Mouse (Mus musculus) lung, embryonic 15.5 days (tissue): ENCODE measurements at regions not wholly inside any gene's neighbourhood (a gene's known extent, or its start where the extent isn't known, plus 50 kb on each side); places are given as distances from the start of the nearest gene placed in this dataset.

ENCODE experiments used
- ATAC-seq: fragments of 200-750 bp; cut with Nextera tagmentation; 2 replicates; pipeline ENCODE4 v1.8.0; 2017; ENCODE audit warnings: moderate number of reproducible peaks, borderline replicate concordance; ENCODE audit not compliant: low FRiP score, low TSS enrichment; ENCODE audit errors: extremely low read depth
- H3K27ac ChIP-seq: fragments of 300-500 bp; sonication (generic); 2 replicates; pipeline ENCODE4 v1.5.1; 2015; ENCODE audit warnings: moderate library complexity, mild to moderate bottlenecking, inconsistent platforms
- H3K27me3 ChIP-seq: fragments of 300-500 bp; sonication (generic); 2 replicates; pipeline ENCODE4 v1.6.1; 2015; ENCODE audit warnings: inconsistent platforms
- H3K36me3 ChIP-seq: fragments of 300-500 bp; sonication (generic); 2 replicates; pipeline ENCODE4 v1.6.1; 2015; ENCODE audit warnings: inconsistent platforms
- H3K4me1 ChIP-seq: fragments of 300-500 bp; sonication (generic); 2 replicates; pipeline ENCODE4 v1.6.1; 2015; ENCODE audit warnings: inconsistent platforms
- H3K4me2 ChIP-seq: fragments of 300-500 bp; sonication (generic); 2 replicates; pipeline ENCODE4 v1.6.1; 2015; ENCODE audit warnings: inconsistent platforms, mild to moderate bottlenecking, moderate library complexity
- H3K4me3 ChIP-seq: fragments of 300-500 bp; sonication (generic); 2 replicates; pipeline ENCODE4 v1.5.1; 2015; ENCODE audit warnings: mild to moderate bottlenecking, inconsistent platforms
- H3K9ac ChIP-seq: fragments of 300-500 bp; sonication (generic); 2 replicates; pipeline ENCODE4 v1.6.1; 2015; ENCODE audit warnings: inconsistent platforms
- H3K9me3 ChIP-seq: fragments of 300-500 bp; sonication (generic); 2 replicates; pipeline ENCODE4 v1.6.1; 2016; ENCODE audit warnings: inconsistent platforms
- WGBS: fragments of 180-500 bp; shearing (Covaris S2); methylation state at CpG from one replicate; pipeline ENCODE4 v1.1.7; 2015; 5-methylcytosine and 5-hydroxymethylcytosine counted together

DNA sequence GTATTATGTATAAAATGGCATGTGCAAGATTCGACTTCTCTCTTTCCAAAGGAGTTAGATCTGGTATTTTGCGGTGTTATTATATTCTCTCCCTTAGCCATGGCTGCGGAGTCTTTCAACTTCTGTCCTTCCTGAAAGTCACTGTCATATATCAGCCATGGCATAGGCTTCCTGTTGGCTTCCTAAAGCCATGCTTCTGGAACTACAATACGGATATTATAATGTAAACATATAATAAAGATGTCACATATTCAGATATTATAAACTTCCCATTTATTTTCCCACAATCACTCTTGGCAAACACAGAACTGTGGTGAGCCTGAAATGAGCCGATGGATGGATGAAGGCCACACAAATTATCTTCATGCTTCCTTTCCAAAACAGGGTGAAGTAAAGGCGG is 240.8 kb downstream of the Basp1 start:
- H3K4me2 ChIP-seq: no peak overlapping the region
- WGBS: 54% methylated on average over 6 of the region's 6 CpGs
- H3K4me3 ChIP-seq: no peak overlapping the region
- no peaks in the 10 kb centered on the region for H3K4me1 ChIP-seq
- ATAC-seq: no peak
- no peaks in the 10 kb centered on the region for H3K27me3 ChIP-seq
- no peak overlapping the region for H3K27ac ChIP-seq
- no peak overlapping the region for H3K9ac ChIP-seq
- H3K9me3 ChIP-seq: no peaks in the 10 kb centered on the region
- H3K36me3 ChIP-seq: no peaks in the 10 kb centered on the region

DNA sequence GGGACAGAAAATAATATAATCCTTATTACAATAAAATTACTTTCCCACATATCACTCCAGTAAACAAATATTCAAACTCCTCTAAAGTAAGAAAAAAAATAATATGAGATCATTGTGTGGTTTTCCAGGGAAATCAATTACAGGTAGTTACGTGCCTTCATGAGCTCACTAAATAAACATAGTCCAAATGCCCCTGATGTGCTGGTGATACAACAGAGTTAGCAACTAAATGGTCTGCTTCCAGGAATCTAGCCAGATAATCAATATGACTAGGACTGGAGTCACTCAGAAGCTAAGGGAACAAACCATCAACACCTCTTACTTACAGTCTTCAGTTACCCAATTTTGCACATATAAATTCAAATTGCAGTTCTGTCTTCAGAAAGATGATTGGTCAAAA is 267.2 kb downstream of the Basp1 start:
- no peaks in the 10 kb centered on the region for H3K4me1 ChIP-seq
- H3K9ac ChIP-seq: no peak overlapping the region
- no peak for ATAC-seq
- WGBS: 76% methylated on average over 1 of the region's 1 CpGs
- H3K4me2 ChIP-seq: no peak overlapping the region
- H3K27me3 ChIP-seq: no peaks in the 10 kb centered on the region
- no peaks in the 10 kb centered on the region for H3K9me3 ChIP-seq
- no peak overlapping the region for H3K4me3 ChIP-seq
- no peak overlapping the region for H3K27ac ChIP-seq
- no peaks in the 10 kb centered on the region for H3K36me3 ChIP-seq

DNA sequence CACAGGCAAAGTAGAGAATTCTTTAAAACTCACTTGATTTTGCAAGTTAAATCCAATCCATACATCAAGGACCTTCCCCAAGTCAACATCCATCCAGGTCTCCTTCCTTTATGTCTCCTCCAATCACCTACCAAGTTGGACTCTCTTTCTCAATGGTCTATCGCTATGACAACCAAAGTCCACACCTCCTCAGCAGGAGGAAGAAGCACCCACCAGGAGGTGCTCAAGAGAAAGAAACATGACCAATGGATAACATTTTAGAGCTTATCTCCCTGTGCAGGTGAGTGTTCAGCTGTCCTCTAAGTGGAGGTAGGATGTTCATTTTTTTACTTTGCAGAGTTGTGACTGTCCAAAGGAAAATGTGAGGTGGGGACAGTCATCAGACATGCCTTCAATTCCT is 269.3 kb downstream of the Basp1 start:
- Histone ChIP-seq H3K27me3 (no peaks in the 10 kb centered on the region), H3K9me3 (no peaks in the 10 kb centered on the region), H3K36me3 (no peaks in the 10 kb centered on the region), H3K4me1 (no peaks in the 10 kb centered on the region), H3K4me2 (no peak overlapping the region), H3K27ac (no peak overlapping the region), H3K4me3 (no peak overlapping the region), H3K9ac (no peak overlapping the region)
- ATAC-seq: no peak
- 75% methylated on average over 1 of the region's 1 CpGs for WGBS

DNA sequence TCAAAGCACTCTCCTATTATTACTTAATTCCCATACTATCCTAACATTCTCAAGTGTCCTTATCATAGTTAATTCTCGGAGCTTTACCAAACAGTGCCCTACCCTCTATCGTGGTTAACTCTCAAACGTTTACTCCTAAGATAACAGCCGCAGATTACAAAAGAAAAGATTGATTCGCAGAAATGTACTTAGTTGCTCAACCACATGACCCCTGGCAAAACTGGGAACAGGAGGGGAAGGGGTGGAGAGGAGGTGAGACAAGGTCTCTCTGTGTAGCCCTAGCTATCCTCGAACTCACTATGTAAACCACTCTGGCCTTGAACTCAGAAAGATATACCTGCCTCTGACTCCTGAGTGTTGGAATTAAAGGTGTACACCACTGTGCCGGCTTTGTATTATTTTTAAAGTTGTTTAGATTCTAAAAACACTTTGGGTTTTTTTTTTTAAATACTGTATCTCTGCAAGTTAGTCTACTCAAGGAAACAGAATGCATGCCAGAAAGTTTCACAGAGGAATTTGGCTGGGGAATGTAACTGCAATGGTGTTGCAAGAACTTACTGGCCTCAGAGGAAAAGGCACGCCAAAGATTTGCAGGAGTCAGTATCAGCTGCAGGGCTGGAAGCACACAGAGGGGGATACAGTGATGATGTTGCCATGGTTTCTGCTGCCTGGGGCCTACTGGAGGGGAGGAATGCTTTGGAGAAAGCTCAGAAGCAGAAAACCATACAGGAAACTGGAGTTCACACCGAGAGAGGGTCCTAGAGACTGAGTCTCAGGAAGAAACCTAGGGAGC is 273.0 kb downstream of the Basp1 start:
- Histone ChIP-seq H3K4me3 (no peak overlapping the region), H3K36me3 (no peaks in the 10 kb centered on the region), H3K9me3 (no peaks in the 10 kb centered on the region), H3K27me3 (no peaks in the 10 kb centered on the region), H3K9ac (no peak overlapping the region), H3K27ac (no peak overlapping the region), H3K4me1 (no peaks in the 10 kb centered on the region), H3K4me2 (no peak overlapping the region)
- peak; percentile 59; the same call in 1 of the 2 replicates for ATAC-seq
- WGBS: 24% methylated on average over 9 of the region's 9 CpGs

DNA sequence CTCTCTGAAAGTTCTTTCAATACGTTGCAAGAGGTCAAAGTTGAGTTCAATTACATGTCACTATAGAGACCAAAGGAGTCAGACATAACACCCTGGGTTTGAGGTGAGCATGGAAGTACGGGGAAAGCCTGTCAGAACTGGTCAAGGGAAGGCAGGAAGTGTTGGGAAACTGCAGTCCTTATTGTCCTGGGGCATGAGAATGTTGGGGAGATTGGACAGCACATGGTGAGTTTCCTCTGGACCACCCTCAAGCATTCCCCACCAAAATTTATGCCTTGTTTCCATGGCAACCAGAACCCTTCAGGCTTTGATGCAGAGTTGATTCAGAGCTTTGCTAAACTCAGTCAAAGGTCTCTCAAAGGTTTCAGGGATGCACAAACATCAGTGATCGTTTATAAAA is 276.5 kb downstream of the Basp1 start:
- Histone ChIP-seq H3K9me3 (no peaks in the 10 kb centered on the region), H3K27me3 (no peaks in the 10 kb centered on the region), H3K36me3 (no peaks in the 10 kb centered on the region), H3K27ac (no peak overlapping the region), H3K4me2 (no peak overlapping the region), H3K4me3 (no peak overlapping the region), H3K9ac (no peak overlapping the region), H3K4me1 (no peaks in the 10 kb centered on the region)
- WGBS: 35% methylated on average over 3 of the region's 3 CpGs
- no peak for ATAC-seq

DNA sequence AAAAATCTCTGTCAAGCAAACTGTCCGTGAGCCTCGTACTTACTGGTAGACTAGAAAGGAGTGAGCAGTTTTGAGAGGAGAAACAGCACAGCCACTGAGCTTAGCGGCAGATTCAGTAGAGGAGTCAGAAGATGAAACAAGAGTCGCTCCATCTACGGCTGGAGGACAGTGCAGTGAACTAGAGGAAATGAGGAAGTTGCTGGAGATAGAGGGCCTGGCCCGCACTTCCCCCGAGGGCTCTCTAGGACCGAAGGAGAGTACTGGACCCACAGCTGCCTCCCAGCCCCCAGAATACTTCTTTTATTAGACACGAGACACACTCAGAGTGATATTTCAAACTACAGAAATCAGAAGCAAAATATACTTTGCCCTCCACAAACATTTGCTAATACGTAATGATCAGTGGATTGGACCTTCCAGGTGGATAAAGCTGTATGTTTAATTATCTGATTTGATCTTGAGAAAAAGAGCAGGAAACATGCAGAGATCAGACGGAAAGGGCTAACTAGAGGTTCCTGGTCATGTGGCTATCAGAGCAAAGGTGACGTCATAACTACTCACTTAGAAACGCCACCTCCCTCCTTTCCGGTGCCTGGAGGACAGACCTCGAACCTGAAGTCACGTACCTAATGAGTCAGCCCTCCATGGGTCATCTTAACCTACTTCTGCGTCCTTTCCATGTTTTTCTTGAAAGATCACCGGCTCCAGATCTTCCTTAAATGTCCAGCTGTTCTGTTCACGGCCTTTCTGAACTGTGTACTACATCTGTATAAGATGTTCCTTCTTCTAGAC is 277.9 kb downstream of the Basp1 start:
- ATAC-seq: no peak
- H3K36me3 ChIP-seq: no peaks in the 10 kb centered on the region
- 75% methylated on average over 19 of the region's 19 CpGs for WGBS

DNA sequence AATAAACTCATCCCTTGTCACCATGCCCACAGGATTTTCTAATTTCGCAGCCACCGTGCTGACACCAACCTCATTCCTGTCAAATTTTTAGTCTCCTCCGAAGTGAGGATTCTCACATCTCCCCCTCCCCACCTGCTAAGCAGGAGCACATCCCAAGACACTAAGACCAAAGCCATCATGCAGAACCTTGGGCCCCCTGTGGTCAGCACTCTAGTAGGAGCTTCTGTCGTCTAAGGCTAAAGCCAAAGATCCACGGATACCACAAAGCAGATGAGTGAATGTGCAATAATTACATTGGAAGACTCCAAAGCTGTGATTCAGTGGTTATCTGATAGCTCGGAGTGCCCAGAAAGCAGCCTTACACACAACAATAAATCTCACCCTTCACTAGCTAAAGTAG is 283.5 kb downstream of the Basp1 start:
- Histone ChIP-seq H3K4me2 (no peak overlapping the region), H3K36me3 (no peaks in the 10 kb centered on the region), H3K9ac (no peak overlapping the region), H3K4me3 (no peak overlapping the region), H3K27ac (no peak overlapping the region), H3K4me1 (no peaks in the 10 kb centered on the region), H3K27me3 (no peaks in the 10 kb centered on the region), H3K9me3 (no peaks in the 10 kb centered on the region)
- ATAC-seq: no peak
- WGBS: 74% methylated on average over 6 of the region's 6 CpGs

More for the DNA sequence above, 277.9 kb downstream of the Basp1 start:
- Histone ChIP-seq H3K9me3 (no peaks in the 10 kb centered on the region), H3K4me1 (no peaks in the 10 kb centered on the region), H3K9ac (no peak overlapping the region), H3K4me2 (no peak overlapping the region), H3K27me3 (no peaks in the 10 kb centered on the region), H3K27ac (no peak overlapping the region), H3K4me3 (no peak overlapping the region)

DNA sequence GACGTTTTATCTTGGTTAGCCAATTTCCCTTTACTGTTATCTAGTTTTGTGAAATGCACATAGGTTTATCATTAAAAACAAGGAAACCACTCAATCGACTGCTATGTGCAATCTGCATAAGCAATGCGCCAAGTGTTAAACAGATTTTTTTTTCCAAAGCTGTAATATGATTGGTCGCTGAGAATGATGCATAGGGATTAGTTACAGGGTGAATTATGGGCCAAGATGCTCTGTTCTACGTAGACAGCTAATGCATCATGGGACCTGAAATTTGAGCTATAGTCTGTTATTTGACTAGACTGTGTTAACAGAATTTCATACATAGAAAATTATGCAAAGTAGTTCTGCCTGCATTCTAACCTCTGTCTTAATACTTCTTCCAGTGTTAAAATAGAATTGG is 284.0 kb downstream of the Basp1 start:
- no peak for ATAC-seq
- H3K4me2 ChIP-seq: no peak overlapping the region
- WGBS: 79% methylated on average over 5 of the region's 5 CpGs
- H3K4me1 ChIP-seq: no peaks in the 10 kb centered on the region
- no peak overlapping the region for H3K4me3 ChIP-seq
- H3K36me3 ChIP-seq: no peaks in the 10 kb centered on the region
- no peaks in the 10 kb centered on the region for H3K9me3 ChIP-seq
- H3K27ac ChIP-seq: no peak overlapping the region
- H3K9ac ChIP-seq: no peak overlapping the region
- no peaks in the 10 kb centered on the region for H3K27me3 ChIP-seq

DNA sequence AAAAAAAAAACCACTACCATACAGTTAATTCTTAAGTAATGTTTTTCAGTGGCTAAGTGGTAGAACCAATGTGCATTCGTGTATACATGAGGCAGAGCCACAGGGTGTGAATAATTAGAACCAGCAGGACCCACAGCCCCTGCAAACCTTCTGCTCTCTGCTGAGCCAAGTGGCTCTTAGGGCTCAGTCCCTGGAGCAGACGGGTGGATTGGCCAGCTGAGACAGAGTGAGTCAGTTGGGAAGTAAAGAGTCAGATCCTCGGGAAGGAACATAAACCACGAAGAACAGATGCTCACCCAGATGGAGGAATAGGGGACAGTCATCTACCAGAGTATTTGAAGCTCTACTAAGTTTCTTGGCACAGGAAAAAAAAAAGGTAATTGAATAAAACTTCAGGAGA is 293.1 kb downstream of the Basp1 start:
- no peaks in the 10 kb centered on the region for H3K27me3 ChIP-seq
- H3K4me1 ChIP-seq: no peaks in the 10 kb centered on the region
- H3K4me2 ChIP-seq: no peak overlapping the region
- no peak for ATAC-seq
- H3K4me3 ChIP-seq: no peak overlapping the region
- no peaks in the 10 kb centered on the region for H3K9me3 ChIP-seq
- no peak overlapping the region for H3K27ac ChIP-seq
- H3K9ac ChIP-seq: no peak overlapping the region
- no peaks in the 10 kb centered on the region for H3K36me3 ChIP-seq
- WGBS: 44% methylated on average over 4 of the region's 4 CpGs

DNA sequence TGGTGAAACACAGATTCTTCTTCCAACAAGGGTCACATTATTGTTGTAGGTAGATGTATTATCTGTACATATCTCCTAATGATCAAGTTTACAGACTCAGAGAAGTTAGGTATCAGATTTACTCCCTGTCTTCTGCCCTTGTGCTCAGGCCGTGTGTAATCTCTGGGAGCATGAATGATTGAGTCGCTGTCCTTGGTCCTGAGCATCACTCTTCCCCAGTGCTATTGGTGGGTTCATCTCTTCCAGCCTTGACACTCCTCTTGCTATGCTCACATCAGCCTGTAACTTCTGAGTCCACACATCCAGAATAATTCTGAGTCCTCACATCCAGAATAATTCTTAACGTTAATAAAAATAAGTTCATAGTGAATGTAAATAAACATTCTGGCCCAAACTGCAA is 295.6 kb downstream of the Basp1 start:
- WGBS: 30% methylated on average over 3 of the region's 3 CpGs
- Histone ChIP-seq H3K4me1 (no peaks in the 10 kb centered on the region), H3K27ac (no peak overlapping the region), H3K4me3 (no peak overlapping the region), H3K9me3 (no peaks in the 10 kb centered on the region), H3K36me3 (no peaks in the 10 kb centered on the region), H3K27me3 (no peaks in the 10 kb centered on the region), H3K4me2 (no peak overlapping the region), H3K9ac (no peak overlapping the region)
- no peak for ATAC-seq

DNA sequence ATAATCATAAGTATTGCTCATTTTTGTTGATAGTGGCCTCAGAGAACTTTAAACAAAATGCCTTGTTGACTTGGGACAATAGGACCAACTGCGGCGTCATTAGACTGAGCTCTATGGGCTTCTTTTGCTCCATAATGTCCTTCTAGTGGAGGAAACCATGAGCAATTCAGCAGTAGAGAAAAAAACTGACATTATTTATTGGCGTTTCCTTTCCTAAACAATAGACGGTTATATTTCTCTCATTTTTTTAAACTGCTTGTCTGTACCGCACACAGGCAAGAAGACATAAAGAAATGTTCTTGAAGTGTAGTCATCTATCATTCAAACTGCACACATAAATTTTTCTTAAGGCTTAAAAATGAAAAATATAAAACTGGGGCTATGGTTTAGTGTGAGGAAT is 310.8 kb downstream of the Basp1 start:
- Histone ChIP-seq H3K4me1 (no peaks in the 10 kb centered on the region), H3K27me3 (no peaks in the 10 kb centered on the region), H3K4me3 (no peak overlapping the region), H3K36me3 (no peaks in the 10 kb centered on the region), H3K4me2 (no peak overlapping the region), H3K27ac (no peak overlapping the region), H3K9me3 (no peaks in the 10 kb centered on the region), H3K9ac (no peak overlapping the region)
- ATAC-seq: no peak
- 75% methylated on average over 5 of the region's 5 CpGs for WGBS

DNA sequence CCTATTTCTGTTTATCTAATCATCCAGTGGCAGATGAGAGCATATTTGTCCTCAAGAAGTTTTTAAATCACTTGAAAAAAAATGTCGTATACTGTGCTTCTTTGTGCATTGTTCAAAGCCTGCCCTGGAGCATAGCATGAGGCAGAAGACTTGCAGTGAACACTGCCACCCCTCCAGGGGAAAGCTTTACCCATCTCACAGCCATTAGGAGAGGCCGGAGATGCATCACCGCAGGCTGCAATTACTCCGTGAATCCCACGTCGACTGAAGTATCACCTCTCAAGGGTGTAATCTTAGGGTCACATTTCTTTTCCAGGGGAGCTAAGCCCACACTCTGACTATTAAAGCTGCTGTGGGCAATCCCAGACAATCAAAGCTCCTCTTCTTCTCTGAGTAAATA is 319.8 kb downstream of the Basp1 start:
- Histone ChIP-seq H3K9ac (no peak overlapping the region), H3K9me3 (no peaks in the 10 kb centered on the region), H3K4me1 (no peaks in the 10 kb centered on the region), H3K4me2 (no peak overlapping the region), H3K4me3 (no peak overlapping the region), H3K27me3 (no peaks in the 10 kb centered on the region), H3K27ac (no peak overlapping the region), H3K36me3 (no peaks in the 10 kb centered on the region)
- 31% methylated on average over 6 of the region's 6 CpGs for WGBS
- no peak for ATAC-seq
